Mouse (Mus musculus) lung, adult 2 months (tissue): ENCODE measurements around the gene Iah1. TPM values are rescaled to one million over a fixed set of nuclear protein-coding genes. Genes with fewer than 3 reads are reported as not detected.
A peak's percentile ranks its signal among the peaks of the same experiment; 100 is the strongest.

ENCODE experiments used
- DNase-seq: peaks from one replicate; pipeline ENCODE4 v3.0.0; 2022
- H3K4me1 ChIP-seq: fragments of 200-500 bp; 2 replicates; pipeline ENCODE4 v1.6.1; 2011; ENCODE audit warnings: low read length; ENCODE audit not compliant: control insufficient read depth, insufficient read depth
- H3K4me3 ChIP-seq: fragments of 200-500 bp; replicated peaks from 2 replicates; pipeline ENCODE3; 2011; ENCODE audit warnings: low read depth, mild to moderate bottlenecking, control low read depth, low read length; ENCODE audit errors: extremely low read depth
- CTCF ChIP-seq: fragments of 200-500 bp; IDR thresholded peaks from 2 replicates; pipeline ENCODE4 v1.5.1; 2011; ENCODE audit warnings: mild to moderate bottlenecking, low read length, control low read depth; ENCODE audit not compliant: insufficient read depth
- POLR2A ChIP-seq: fragments of 200-500 bp; IDR thresholded peaks from 2 replicates; pipeline ENCODE4 v1.6.1; 2011; ENCODE audit warnings: low read depth, mild to moderate bottlenecking, control low read depth, low read length, borderline replicate concordance; ENCODE audit errors: extremely low read depth
- WGBS: fragments of 180-500 bp; shearing (Covaris S2); methylation state at CpG from one replicate; pipeline ENCODE4 v1.1.7; 2018; 5-methylcytosine and 5-hydroxymethylcytosine counted together
- polyA plus RNA-seq: library from polyadenylated mRNA; depleted of rRNA; stranded (reverse); fragments of >200 nt; gene quantifications from 2 replicates; pipeline ENCODE4 v1.2.3, GENCODE M21; 2012; rRNA removed

Gene Iah1
- polyA plus RNA-seq, 1 experiment = 77.4 TPM

DNA sequence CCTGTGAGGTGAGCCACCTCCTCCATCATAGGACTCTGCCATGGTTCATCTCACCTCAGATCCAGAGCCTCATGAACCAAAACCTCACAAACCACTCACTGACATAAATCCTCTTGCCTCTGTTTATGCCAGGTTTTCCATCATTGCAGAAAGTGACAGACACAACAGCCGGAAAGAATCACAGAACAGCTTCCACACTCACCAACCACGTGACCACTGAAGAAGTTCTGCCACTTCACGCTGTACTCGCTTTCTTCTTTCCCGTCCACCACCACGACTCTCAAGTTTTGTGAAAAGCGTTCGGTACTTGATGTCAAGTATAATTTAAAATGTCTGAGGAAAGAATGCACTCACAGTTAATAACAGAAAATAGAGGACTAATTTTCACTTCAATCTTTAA lies 37.5 kb downstream of the Iah1 start:
- H3K4me3 ChIP-seq = no peak overlapping the region
- no peaks in the 10 kb centered on the region for H3K4me1 ChIP-seq
- TF ChIP-seq POLR2A = no peak
- TF ChIP-seq CTCF = no peak
- no peak for DNase-seq
- WGBS = 72% methylated on average over 8 of the region's 8 CpGs

DNA sequence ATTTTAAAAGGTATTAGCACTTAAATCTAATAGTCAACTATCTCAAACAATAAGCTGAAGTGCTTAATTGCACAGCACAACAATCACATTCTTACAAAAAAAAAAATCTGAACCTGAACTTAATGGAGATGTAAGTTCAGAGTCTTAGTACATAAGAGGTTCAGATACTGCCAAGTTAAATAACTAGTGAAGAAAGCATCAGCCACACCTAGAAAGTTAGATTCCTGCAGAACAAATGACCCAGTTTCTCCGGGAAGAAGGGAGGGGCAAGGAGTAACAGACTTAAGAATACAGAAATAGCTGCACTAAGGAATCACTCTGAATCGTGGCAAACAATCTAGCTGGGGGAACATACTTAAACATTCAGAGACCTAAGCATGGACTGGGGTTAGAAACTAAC lies 46.5 kb downstream of the Iah1 start:
- no peak overlapping the region for H3K4me3 ChIP-seq
- WGBS = 20% methylated on average over 2 of the region's 2 CpGs
- no peak for TF ChIP-seq POLR2A
- TF ChIP-seq CTCF = no peak
- no peak for DNase-seq
- H3K4me1 ChIP-seq = peaks cover 8% of the 10 kb centered on the region

DNA sequence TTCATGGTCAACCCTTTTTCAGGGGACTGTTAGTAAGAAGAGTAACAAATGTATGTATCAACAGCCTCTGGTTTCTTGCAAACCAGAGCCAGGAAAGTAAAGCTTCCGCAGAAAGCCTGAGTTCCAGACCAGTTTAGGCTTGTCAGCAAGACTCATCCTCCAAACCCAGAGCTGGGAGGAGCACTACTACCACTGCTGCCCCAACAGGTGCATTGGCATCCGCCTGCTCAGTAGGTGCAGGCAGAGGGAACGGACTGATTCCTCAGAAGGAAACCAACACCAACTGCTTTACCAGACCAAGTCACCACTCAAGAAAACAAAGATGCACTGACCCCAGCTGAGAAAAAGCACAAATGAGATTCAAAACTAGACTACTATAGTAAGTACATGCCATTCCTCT lies 47.0 kb downstream of the Iah1 start:
- 72% methylated on average over 3 of the region's 3 CpGs for WGBS
- Histone ChIP-seq H3K4me3 (no peak overlapping the region), H3K4me1 (peaks cover 8% of the 10 kb centered on the region)
- DNase-seq = no peak
- TF ChIP-seq POLR2A (no peak), CTCF (no peak)

DNA sequence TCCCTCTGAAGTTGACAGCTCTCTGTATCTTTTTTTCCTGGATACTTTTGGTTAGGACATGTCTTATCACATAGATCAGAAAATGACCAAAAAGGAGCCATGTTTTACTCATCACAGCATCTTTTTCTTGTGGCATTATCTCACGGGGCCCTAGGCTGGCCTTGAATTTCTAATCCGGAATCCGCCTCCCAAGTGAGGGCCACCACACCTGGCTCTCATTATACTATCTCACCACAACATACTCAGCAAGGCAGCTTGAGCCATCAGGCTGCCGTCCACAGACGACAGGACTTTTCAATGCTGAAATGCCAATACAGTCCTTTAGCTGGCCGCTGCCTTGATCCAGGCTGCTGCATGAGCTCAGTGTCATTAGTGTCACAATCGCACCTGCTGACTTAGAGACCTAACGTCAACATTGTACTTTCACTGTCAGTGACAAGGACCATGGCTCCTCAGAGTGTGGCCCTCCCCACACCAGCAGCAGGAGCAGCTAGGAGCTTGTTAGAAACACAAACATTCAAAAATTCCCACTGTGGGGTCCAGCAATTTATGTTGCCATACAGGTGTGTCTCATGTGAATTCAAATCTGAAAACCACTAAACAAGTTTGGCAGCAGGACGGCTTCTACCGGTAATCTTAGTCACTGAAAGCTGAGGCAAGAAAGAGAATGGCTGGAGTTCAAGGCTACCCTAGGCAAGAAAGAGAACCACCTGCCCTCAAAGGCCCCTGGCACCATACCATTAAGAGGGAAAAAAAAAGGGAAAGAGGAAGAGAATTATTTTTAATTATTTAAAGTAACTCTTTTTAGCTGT lies 48.6 kb downstream of the Iah1 start:
- TF ChIP-seq POLR2A (no peak), CTCF (no peak)
- no peak overlapping the region for H3K4me3 ChIP-seq
- peaks cover 14% of the 10 kb centered on the region for H3K4me1 ChIP-seq
- DNase-seq = peak; percentile 19
- 64% methylated on average over 10 of the region's 10 CpGs for WGBS

DNA sequence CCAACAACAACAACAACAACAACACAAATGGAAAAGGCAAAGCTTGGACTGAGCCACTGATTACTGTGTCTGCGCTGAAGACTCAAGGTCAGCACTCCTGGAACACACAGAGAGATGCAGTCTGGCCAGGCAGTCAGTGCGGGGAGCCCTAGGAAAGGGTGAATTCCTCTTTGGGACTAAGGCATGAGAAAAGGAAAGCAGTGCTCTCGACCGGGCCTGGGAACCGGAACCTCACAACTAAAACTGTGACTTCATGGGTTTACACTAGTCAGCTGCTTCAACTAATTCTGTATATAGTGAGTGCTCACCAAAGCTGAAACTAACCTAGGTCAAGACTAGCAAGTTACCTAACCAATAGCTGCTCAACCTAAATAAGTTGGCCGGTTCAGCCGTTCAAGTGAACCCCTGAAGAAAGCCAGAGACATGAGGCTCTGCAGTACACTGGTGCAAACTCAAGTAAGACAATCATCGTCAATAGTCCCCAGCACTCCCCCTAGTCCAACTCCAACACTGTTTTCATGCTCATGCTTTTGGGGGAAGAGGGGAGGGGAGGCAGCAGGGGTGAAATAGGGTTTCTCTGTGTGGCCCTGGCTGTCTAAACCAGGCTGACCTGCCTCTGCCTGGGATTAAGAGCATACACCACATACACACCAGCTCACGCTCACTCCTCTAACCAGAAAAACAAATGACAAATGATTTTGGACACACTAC lies 52.3 kb downstream of the Iah1 start:
- no peak overlapping the region for H3K4me3 ChIP-seq
- peaks cover 15% of the 10 kb centered on the region for H3K4me1 ChIP-seq
- no peak for DNase-seq
- WGBS = 83% methylated on average over 9 of the region's 9 CpGs
- TF ChIP-seq POLR2A (no peak), CTCF (no peak)

DNA sequence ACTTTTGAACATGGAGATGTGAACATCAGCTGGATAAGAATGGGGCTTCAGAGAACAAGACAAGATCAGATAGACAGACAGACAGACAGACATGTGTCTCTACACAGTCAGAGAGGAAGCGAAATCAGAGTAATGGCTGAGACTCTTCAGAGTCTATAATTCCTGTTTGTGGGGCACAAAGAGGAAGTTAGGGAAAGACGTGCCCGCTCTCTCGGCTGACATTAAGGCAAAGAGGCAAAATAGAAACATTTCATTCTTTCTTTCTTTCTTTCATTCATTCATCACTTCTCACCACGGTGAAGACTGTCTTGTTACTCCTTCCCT lies 52.9 kb downstream of the Iah1 start:
- 80% methylated on average over 5 of the region's 5 CpGs for WGBS
- no peak for DNase-seq
- Histone ChIP-seq H3K4me3 (no peak overlapping the region), H3K4me1 (peaks cover 15% of the 10 kb centered on the region)
- TF ChIP-seq CTCF (no peak), POLR2A (no peak)

DNA sequence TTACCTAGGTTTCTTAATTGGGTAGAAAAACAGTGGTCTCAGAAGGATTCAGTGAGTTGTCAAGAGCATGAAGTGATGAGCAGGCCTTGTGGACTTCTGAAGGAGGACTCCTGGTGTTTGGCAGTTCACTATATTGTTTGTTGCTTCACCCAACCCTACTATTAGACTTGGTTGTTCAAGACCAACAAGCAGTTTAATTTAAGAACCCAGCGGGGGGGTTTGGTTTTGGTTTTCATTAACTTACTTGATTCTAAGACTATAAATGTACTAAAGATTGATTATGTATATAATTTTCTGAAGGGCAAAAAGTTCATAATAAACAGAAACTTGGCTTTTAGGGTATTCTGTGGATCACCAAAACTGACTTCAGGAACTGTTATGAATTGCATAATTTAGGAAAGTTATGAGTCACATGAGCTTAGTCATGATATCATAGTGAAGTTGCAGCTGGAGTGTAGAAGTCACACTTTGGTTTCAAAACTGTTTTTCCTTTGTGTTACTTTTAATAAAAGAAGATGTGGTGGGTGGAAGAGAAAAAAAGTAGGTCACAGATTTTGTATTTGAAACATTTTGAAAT lies 53.9 kb downstream of the Iah1 start:
- DNase-seq = no peak
- TF ChIP-seq CTCF = no peak
- TF ChIP-seq POLR2A = no peak
- Histone ChIP-seq H3K4me1 (peaks cover 15% of the 10 kb centered on the region), H3K4me3 (no peak overlapping the region)
- 81% methylated on average over 1 of the region's 1 CpGs for WGBS

DNA sequence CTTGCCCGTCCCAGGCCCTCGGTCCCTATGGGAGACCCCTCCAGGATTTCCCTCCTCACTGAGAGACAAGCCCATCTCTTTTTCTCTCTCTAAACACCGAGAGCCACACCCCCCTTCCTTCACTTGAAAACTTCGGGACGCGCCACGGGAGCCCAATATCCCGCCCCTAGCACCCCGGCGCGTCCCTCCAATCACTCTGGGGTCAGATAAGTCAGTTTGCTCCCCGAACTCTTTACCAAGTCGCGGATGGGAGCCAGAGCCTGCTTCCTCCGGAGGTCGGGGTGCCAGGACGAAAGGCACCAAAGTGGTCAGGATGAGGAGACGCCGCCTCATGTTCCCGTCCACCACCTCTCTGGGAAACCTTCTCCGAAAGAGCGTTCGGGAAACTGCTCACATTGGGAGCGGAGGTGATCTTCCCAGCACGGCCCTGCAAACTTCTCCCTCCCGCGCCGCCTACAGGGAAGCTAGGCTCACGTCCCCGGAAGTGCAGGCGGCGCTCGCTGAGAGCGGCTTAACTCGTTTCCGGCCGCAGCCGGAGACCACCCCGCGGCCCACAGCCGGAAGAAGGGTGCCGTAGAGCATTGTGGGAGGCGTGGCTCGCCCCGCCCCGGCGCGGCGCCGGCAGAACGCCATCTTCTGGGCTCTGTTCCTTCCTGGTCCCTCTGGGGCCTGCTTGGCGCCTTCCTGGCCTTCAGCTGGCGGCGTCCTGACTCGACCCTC lies 57.1 kb downstream of the Iah1 start, which contains the start of gene Adam17:
Adam17 (minus strand) TSS at position 533 of the 720 bp plus-strand sequence.
- under 1% methylated on average over 55 of the region's 55 CpGs for WGBS
- DNase-seq = peak; percentile 97
- peak within 1 kb of the TSS; percentile 87 for H3K4me3 ChIP-seq
- H3K4me1 ChIP-seq = peaks cover 10% of the 10 kb centered on the region
- TF ChIP-seq POLR2A (peak; percentile 75; the same call in 1 of the 2 replicates), CTCF (peak; percentile 47)

Other genes with a start within 250 kb of the Iah1 start
- gene Cpsf3, start 31.0 kb upstream of the Iah1 start, polyA plus RNA-seq = 18.4 and 33.3 TPM in 2 replicates
- gene Itgb1bp1, start 30.1 kb upstream of the Iah1 start, polyA plus RNA-seq = 10.2 and 14.0 TPM in 2 replicates
- 23.3 and 50.2 TPM in 2 replicates for gene Adam17, start 57.2 kb downstream of the Iah1 start, polyA plus RNA-seq
- gene Ywhaq, start 101.2 kb downstream of the Iah1 start, polyA plus RNA-seq = 79.4 and 85.5 TPM in 2 replicates